Mouse (Mus musculus): ENCODE measurements at regions not wholly inside any gene's neighbourhood (a gene's known extent, or its start where the extent isn't known, plus 50 kb on each side); places are given as distances from the start of the nearest gene placed in this dataset.

DNA sequence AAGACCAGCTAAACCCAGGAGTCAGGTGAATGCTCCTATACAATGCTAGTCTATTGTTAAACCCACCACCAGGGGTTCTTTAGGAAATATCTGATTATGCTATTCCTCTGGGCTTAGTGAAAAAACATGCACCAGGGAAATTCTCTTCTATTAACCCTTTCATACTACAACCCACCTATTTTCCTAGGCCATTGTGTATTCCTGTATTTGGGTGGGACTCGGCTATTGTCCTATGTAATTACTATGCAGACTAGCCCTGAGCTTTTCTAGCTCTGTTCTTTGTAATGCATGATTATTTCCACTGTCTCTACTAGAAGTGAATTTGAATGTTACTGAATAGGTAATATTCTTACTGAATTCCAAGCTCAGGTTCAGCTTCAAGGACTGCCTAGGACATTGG, 60.4 kb downstream of the 9130204L05Rik start:
- no peak for TF ChIP-seq USF1 (IDR thresholded peaks at IDR 0.05; ENCODE audit: low read depth)
- no peak for TF ChIP-seq CTCF (IDR thresholded peaks at IDR 0.05; ENCODE audit: control insufficient read depth, insufficient read depth, insufficient read length)
- no peak for TF ChIP-seq MYOG (IDR thresholded peaks at IDR 0.05; ENCODE audit: control insufficient read depth, extremely low read depth, insufficient read length)
- TF ChIP-seq MAX (IDR thresholded peaks at IDR 0.05), result no peak
- TF ChIP-seq FOSL1 (IDR thresholded peaks at IDR 0.05; ENCODE audit: insufficient read depth, low read length, poor library complexity, severe bottlenecking), result no peak
- no peak for TF ChIP-seq MYOD1 (IDR thresholded peaks at IDR 0.05; ENCODE audit: control insufficient read depth, insufficient read length, low read depth)
- TF ChIP-seq CEBPB (IDR thresholded peaks at IDR 0.05; ENCODE audit: low read depth), result no peak
